Mouse (Mus musculus): ENCODE measurements around the gene Frrs1.
A peak's percentile ranks its signal among the peaks of the same experiment; 100 is the strongest.
"Not testable (repeated sequence)": the region's sequence is repeated elsewhere in the genome, so short reads cannot be mapped to it uniquely, and the experiment has no call there.

The Frrs1 gene

DNA sequence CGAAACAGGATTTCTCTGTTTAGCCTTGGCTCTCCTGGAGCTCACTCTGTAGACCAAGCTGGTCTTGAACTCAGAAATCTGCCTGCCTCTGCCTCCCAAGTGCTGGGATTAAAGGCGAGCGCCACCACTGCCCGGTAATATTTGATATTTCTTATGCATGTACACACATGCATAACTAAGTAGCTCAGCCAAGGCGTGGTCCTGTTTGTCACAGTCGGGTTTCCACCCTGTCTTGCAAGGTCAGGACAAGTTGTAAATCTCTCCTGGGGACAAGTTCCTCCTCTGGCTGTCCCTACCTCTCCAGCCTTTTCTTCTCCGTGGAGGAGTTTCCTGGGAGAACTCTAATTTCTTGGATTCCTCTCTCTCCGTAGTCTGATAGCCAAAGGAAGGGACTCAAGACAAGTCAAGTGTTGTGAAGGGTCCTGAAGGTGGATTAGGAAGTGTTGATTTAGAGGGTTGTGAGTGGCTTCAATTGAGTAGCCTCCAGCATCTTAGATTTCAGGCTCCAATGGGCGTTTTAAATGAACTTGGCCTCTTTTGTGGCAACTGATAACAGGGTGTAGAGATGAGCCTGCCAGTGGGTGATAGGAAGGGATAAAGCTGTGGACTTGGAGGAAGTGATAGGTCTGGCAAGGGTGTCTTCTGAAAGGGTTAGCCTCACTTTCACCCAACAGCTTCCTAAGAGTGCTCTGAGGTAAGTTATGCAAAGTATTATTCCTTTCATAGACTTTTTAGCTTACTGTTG lies at the start of gene Frrs1:
Gene Frrs1 (plus strand): TSS at position 524 of the 745 bp plus-strand sequence.
- DNase-seq (ENCODE audit: low read depth, low spot score) = no peak

DNA sequence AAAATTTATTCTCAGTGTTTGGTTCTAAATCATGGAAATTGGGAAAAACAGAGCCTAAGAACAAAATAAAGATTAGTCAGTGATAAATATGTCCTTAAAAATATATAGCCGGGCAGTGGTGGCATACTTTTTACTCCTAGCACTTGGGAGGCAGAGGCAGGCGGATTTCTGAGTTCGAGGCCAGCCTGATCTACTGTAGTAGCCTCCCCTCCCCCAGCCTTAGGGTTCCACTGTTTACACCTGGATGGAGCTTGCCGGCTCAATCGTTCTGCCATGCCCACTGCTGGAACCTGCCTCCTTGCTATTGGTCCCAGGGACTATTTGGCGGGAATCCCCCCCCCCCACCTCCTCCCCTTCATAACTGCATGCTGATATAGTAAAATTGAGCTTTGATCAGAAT lies 48.9 kb upstream of the Frrs1 start:
- DNase-seq (ENCODE audit: low read depth, low spot score) = not testable (repeated sequence)

DNA sequence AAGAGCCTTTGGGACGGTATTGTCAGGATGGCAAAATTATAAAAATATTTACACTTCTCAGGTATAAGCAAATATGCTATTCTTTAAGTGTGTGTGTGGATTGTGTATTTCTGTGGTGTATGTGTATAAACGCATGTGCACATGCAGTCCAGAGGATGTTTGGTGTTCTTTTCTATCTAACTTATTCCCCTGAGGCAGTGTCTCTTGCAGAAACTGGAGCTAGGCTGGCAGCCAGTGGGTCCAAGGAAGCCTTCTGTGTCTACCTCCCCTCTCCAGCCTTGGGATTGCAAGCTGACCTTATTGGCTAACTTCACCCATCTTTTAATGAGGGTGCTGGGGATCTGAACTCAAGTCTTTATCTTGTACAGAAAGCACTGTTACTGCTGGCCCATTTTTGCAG lies 46.3 kb upstream of the Frrs1 start:
- DNase-seq (ENCODE audit: low read depth, low spot score) = no peak

DNA sequence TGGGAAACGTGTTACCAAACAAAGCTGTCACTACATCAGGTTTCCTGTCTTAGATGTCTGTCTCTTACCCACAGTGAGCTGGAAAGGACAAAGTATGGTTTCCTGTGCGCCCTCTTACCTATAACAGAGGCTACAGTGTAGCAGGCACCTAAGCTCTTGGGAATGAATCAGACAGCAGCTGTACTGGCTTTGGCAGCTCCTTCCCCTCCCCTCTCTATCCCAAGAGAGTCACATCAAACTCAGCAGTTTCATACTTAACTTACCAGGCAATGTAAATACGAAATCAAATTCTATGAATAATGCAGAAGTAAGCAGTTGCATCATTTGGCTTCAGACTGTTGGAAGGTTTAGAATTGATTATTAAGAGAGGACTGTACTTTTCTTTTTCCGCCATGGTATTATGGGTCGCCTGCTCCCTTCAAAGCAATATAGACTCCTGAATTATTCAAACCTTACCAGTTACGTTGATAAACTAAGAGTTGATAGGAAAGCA lies 43.9 kb upstream of the Frrs1 start:
- DNase-seq (ENCODE audit: low read depth, low spot score) = no peak

DNA sequence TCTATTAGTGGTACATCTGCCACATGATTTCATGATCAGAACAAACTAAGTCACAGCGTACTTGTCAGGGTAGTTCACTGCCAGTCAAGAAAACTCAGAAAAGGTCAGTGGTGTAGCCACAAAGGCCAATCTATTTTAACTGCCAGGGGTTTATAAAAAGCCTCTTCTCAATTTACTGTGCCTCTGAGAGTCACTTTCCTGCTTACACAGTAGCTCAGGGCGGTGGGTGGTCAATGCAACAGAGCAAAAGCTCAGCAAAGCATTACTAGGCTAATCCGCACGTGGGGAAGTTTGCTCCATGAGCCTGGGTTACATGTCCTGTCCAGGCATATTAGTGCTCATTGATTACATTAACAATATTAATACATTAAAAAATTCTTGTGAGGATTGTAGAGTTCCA lies 43.3 kb upstream of the Frrs1 start:
- DNase-seq (ENCODE audit: low read depth, low spot score) = no peak

DNA sequence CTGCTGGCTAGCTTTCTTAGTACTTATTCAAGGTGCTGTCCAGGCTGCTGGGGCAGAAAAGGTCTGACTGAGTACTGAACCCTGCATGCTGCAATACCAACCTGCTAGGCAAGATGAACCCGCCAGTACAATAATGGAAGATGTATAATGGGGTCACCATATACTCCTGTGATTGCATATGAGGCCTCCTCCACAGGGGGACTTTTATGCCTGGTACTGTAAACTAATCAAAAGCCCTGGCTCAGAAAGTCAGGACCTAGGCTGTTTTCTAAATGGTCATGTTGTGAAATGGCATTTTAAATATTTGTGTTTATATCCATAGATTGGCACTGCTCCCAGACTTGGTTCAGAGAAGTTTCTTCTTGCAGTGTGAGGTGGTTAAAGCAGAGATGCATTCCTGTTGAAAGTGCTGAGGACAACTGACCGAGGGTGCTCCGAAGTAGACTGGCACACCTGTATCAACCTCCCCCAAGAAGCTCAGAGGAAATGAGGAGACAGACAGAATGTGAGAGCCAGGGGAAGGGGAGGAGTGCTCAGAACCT lies 42.5 kb upstream of the Frrs1 start:
- DNase-seq (ENCODE audit: low read depth, low spot score) = no peak

DNA sequence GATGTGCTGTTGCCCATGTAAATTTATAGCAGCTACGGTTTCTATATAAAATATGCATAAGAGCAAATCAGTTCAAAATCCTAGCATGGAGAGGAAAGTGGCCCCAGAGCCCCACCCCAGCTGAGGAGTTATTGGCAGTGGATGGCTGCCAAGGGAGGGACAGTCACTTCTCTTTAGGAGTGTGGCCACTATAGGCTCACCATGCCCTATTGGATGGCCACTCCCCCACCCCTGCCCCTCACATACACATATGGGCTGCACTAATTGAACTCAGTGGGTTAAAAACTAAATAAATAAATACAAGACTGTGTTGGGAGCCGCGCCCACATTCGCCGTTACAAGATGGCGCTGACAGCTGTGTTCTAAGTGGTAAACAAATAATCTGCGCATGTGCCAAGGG lies 42.0 kb upstream of the Frrs1 start:
- no peak for DNase-seq (ENCODE audit: low read depth, low spot score)

DNA sequence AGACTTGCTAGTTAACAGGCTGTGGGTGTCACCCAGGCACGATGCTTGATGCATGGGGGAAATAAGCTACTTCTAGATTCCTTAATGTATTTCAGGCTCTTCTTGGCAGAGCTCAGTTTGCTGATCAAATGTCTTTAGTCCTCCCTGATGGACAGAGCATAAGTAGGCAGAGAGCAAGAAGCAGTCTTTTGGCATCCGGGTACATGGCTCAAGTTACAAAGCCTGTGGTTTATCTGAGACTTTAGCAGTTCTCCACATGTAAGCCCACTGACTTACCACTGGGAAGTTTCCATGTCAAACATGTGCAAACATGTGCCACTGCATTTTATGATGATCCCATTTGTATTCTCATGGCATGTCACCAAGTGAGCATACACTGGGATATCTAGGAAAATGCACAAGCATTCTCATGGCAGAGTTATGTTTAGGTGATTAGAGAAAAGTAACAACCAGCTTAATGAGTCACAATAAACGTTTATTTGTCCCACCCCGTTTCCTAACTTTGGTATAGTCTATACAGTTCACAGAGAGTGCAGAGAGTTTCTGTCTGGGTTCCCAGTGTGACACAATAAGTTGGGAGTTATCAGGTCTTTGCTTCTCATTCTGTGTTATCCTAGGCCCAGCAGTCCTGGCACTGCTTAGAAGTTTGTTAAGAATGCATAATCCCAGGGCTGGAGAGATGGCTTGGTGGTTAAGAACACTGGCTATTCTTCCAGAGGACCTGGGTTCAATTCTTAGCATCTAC lies 32.6 kb upstream of the Frrs1 start:
- DNase-seq (ENCODE audit: low read depth, low spot score) = no peak

DNA sequence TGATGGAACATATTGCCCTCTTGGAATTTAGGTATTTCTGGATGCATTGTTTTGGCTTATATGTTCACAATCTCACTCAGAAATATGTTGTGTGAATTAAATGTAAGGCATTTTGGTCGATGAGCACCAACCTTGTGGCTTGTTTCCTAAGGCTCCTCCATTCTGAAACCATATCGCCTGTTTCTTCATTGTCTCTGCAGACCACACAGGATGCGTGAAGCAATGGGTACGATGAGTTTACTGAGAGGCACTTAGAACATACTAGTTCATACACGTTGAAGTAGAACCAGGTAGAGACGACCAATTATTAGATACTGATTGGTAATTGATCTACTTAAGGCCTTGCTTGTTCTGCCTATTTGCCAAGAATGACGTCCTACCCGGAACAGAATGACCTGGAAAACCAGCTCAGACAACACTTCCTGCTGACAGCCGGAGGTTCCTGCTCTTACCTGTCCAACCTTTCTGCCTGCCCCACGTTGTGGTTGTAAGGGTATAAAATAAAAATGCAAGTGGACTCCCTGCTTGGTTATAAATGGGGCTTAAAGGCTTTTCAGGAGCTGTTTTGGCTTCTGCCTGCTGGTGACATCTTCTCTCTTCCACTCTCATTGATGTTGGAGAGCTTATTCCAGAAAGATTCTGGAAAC lies 29.9 kb upstream of the Frrs1 start:
- DNase-seq (ENCODE audit: low read depth, low spot score) = no peak

DNA sequence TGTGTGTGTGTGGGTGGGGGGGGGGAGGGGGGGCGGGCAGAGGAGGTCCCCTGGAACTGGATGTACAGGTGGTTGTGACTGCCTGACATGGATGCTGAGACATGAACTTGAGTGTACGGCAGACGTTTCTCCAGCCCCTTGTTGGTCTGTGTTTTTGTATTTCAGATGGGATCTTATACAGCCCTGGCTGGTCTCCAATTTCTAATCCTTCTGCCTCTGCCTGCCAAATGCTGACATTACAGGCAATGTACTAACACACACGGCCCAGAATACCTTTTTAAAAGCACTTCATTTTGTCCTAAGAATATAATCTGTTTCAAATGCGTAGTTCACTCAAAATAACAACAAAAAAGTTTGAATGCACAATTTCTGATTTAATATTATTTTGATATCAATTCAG lies 27.9 kb upstream of the Frrs1 start:
- DNase-seq (ENCODE audit: low read depth, low spot score) = no peak

DNA sequence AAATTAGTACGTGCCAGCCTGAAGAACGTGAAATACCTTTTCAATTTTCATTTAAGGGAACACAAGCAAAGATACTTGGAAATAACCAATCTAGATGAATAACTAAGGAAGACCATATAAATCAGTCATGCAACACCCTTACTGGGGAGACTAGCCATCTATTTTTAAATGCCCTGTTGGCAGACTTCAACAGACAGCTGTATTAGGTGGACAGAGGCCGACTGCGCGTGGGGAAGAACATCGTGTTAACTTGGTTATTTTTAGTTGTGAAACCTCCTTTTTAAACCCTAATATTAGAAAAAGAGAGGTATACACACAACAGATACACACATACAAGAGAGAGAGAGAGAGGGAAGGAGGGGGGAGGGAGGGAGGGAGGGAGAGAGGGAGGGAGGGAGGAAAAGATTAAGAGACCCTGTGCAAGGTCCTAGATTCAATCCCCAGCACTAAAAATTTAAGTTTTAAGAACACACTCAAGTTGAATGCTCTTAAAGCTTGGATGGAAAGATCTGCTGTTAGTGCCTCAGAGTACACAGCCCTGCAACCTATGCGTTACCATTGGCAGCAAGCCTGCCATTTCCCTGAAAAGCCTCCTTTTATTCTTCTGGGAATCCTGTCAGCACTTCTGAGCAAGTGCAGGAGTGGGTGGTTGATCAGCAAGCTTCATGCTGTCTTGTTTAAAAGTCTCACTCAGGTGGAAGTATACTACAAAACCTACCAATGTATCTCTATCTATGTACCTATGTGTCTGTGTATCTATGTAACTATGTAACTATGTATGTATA lies 26.5 kb upstream of the Frrs1 start:
- DNase-seq (ENCODE audit: low read depth, low spot score) = no peak

DNA sequence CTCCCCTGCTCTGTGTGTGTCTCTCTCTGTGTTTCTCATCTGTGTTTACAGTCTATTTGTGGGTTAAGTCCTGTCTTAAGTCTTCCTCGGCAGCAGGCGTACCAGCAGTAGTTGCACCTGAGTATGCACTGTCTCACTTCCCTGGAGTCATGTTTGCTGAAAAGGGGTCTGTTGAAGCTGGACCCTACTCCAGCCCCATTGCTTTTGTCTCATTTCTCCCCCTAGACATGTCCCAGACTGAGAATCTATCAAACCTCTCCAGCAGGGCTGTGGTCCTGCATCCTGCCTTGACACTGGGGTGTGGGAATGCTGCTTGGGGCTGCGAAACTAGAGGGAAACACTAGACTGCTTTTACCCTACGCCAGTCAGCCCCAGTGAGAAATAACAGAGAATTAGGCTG lies 25.8 kb upstream of the Frrs1 start:
- no peak for DNase-seq (ENCODE audit: low read depth, low spot score)

DNA sequence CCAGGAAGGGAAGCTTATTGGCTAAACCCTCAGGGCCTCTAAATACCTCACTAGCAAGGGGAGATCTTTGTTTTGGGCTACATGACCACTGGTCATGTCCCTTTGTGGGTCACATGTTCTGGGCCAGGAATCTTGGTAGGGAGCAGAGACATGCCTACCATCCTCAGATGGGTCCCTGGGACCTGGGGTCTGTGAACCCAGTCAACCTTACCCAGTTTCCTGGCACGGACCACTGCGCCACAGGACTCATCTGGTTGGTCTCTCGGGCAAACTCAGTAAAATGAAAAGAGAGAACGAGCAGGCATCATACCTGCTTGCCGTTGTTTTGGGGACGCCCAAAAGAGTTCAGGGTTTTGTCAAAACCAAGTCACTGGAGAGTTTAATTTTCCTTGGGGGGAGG lies 25.0 kb upstream of the Frrs1 start:
- DNase-seq (ENCODE audit: low read depth, low spot score) = no peak

DNA sequence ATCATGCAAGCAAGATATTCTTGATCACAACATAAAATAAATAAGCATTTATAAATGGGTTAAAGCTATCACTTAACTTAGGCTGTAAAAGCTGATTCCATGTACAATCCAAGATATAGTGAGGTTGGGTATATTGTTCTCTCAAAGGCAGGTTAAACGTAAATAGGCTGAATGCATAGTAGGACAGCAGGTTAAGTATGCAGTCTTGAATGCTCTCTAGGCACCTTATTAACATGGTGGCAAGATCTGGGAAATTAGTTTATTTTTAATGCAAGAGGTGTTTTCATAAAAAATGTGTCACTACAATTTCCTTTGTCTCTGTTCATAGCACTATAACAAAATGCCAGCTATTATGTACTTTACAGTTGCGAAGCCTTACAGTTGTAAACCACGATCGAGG lies 23.9 kb upstream of the Frrs1 start:
- no peak for DNase-seq (ENCODE audit: low read depth, low spot score)

DNA sequence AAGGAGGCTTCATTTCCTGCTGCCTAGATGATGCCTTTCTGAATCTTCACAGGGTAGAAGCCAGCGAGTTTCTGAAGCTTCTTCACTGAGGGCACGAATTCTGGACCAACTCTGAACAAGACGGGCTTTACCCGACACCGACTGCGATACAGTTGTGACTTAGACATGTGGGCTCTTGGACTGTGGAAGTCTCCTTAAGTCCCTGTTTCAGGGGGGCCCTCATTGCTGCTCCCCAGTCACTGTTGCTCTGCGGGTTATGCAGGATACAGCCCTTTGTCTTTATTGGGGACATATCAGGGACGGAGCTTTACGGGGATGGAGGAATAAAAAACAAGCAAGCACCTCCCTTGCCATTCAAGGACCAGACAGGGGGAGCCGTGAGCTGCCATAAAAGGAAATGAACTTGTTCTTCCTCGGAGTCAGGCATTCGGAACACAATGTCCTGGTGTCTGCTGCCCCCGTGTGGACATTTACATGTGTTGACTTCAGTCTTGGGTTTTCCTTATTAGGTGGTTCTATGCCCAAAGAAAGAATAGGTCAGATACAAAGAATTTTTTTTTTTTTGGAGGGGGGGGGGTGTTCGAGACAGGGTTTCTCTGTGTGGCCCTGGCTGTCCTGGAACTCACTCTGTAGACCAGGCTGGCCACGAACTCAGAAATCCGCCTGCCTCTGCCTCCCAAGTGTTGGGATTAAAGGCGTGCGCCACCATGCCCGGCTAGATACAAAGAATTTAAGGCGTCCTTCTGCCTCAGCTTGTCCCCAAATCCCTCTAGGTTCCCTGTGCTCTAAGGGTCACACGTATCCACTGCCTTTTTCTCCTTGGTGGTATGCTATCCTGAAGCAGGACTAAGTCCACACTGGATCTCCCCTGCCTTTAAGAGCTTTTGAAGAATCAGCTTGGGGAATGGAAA lies 23.2 kb upstream of the Frrs1 start:
- peak; percentile 90 for DNase-seq (ENCODE audit: low read depth, low spot score)

DNA sequence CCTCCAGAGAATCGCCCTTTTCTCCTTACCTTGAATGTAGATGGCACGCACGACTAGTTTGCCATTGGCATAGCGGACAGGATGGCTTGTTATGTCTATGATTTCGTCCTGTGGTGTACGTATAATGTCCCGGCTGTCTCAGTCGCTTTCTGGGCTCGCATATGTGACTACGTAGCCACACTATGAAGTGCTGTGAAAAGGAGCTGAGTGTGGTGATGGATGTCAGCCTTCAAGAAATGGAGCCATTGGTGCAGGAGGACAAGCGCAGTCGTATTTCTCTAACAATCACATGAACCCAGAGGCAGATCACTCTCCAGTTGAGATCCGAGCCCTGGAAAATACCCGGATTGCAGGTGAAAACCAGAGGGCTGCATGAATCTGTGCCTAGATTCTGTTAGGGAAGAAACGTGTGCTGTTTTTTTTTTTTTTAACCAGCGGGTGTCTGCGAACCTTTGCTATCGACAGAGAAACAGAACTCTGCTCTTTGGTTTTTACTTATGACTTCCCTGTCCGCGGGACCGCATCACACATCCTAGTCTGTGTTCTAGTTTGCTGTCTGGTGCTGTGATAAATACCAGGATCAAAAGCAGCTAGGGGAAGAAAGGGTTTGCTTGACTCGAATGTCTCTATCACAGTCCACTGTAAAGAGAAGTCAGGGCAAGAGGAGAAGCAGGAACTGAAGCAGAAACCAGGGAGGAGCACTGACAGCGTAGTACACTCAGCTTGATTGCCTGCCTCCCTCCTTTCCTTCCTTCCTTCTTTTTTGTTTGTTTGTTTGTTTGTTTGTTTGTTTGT lies 22.4 kb upstream of the Frrs1 start:
- DNase-seq (ENCODE audit: low read depth, low spot score) = no peak

DNA sequence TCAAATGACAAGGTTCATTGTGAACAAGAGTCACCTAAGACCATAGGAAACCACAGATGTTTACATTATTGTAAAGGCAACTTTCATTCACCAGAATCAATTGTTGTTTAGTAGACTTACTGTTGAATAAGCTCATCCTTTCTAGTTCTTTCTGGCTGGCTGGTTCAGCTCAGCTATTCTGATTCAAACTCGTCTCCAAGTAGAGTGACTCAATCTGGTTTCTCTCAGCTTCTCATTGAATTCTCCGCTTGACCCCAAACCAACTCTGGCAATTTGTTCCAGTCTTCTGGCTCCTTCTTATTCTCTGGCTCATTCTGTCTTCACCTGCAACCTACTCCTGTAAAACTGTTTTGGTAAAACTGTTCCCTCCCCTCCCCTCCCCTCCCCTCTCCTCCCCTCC lies 18.0 kb upstream of the Frrs1 start:
- DNase-seq (ENCODE audit: low read depth, low spot score) = no peak

DNA sequence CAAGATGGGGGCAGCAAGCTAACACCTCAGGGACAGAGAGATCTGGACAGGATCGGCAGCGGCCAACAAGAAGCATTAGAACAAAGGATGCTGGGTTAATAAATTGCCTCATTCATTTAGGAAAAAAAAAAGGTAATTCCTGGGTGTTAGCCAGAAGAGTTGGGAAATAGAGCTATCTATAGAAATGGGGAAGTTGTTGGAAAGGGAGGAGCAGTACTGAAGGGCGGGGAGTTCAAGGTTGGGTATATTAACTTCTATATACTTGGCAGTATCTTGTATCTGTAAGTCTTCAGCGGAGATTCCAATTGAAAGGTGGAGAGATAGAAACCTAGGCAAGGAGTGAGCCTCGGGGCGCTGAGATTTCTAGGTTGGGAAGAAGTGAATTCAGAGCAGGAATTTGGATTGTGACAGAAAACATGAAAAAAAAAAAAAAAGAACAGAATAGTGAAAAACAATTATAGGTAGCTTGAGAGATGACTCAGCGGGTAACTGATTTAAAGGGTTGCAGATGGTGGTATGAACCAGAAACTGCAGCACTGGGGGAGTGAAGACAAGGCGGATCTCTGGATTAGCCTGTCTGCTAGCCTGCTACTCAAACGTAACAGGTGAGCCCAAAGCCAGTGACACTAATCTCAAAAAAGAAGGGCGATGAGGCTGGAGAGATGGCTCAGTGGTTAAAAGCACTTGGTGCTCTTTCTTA lies 14.2 kb upstream of the Frrs1 start:
- DNase-seq (ENCODE audit: low read depth, low spot score) = no peak

DNA sequence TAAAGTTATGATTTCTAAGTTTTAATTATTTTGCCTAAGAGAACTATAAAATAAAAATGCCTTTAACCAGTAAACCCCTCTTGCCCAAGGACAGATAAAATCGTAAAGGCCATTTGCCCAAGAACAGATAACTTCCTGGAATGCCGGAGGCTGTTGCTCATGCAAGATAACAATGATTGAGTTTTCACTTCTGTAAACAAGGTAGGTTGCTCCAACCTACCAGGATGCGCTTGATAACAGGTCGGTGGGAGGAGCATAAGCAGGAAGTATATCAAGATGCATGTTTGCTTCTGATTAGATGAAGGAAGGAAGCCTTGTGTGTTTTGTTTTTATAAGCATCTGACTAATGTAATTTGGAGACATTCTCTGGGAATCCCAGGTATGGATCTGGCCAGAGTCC lies 13.2 kb upstream of the Frrs1 start:
- DNase-seq (ENCODE audit: low read depth, low spot score) = no peak

Data from embryo, embryonic 11.5 days (tissue).